Mouse (Mus musculus) C2C12 (cell line): ENCODE data around the gene Dock10.

ENCODE experiments used
- CTCF ChIP-seq: IDR thresholded peaks from one replicate; pipeline ENCODE4 v1.5.1; 2011; ENCODE audit not compliant: control insufficient read depth, insufficient read depth, insufficient read length
- USF1 ChIP-seq: IDR thresholded peaks from one replicate; pipeline ENCODE4 v1.6.1; 2011; ENCODE audit warnings: low read depth, mild to moderate bottlenecking, control low read depth, moderate library complexity

DNA sequence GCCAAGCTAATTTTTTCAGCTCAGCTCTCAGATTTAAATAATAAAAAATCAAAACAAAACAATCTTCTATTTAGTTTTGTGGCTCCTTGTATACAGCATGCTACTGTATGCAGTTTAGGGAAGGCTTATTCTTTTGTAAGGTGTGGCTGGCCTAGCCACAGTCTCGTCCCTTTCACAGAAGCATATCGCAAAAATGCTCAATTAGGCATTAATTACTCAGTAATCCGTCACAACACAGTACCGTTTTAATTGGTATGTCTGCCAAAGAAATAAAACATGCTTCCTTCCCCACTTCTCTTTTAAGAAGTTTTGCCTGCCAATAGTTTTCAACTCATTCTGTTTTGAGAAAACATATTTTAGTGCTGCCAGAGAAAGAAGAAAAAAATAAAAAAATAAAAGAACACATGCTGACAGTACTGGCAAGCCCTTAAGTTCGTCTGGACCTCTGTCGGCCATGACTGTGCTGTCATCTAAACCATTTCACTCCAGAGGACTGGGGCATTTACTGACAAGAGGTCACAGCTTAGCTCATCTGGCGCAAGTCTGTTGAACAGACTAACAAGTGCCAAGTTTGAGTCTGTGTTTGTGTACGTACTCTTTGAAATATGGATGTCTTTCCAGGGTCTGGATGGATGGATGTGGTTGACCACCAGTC, 47.6 kb downstream of the Dock10 start:
- TF ChIP-seq USF1 (no peak), CTCF (no peak)
